Mouse (Mus musculus): ENCODE results near the gene Tmem88b.
A peak's percentile ranks its signal among the peaks of the same experiment; 100 is the strongest.

The Tmem88b gene

DNA sequence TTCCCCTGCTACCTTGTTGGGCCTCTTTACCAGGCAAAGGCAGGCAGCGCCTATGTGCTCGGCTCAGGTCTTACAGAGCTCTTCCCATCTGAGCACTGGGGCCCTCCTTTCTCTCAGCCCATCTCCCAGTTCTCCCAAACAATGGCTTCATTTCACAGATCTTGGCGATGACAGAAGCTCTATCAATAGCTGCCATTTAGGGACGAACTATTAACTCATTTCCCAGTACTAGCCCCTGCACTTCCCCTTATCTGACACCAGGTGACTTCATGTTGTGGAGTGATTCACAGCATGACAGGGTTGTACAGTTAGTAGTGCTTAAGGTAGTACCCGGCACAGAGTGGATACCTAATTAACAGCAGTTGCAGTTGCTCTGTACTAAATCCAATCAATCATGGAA is at the start of gene Tmem88b:
Gene Tmem88b (minus strand): TSS at position 56 of the 400 bp plus-strand sequence.
- peak; percentile 40 for DNase-seq (ENCODE audit: low read depth)

DNA sequence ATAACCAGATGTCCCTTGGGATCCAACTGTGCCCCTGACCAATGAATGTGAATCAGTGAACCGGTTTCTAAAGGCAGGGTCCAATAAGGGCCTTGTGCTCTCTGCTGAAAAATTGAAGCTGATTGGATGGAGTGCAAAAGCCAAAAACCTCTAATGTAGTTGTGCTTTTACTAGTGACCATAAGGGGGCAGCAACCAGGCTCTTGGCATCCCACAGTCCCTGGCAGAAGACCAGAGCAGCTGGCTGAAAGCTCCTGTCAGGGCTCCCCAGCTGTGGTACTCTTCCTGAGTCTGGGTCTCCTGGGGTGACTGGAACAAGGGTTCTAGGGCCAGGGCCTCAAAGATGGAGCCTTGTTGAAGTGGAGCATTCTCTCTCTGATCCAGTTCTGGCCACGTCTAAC is 48.2 kb upstream of the Tmem88b start:
- peak; percentile 68 for DNase-seq (ENCODE audit: low read depth)

DNA sequence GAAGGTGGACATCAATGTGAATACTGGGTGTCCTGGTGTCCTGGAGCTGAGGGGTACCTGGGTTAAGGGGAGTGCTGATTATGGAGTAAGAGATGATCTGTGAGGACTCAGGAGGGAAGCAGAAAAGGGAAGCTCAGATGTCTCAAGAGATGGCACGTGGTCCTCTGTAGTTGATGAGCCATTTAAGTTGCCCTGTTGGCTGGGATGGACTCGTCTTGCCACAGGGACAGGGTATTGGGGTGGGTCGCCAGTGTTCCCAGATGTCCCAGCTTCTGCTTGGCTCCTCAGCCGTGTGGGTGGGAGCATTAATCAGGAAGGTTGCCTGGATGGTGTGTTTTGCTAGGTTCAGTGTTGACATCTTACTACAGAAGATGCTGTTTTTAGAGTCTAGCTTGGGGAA is 47.6 kb upstream of the Tmem88b start:
- DNase-seq (ENCODE audit: low read depth): no peak

DNA sequence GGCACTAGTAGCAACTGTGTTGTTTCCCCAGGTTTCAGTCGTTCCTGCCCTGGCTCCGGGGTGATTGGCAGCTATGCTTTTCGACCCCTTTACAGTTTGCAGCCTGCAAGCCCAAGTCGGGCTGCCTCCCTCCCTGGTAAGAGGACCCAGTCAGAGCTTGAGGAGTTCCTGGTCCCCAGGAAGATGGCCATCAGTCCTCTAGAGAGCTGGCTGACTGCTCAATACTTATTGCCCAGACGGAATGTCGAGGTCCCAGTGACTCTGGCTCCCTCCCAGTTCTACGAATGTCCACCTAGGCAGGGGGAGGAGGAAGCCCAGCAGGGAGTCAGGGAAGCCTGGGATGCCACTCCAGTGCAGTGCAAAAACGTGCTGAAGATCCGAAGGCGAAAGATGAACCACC is 46.6 kb upstream of the Tmem88b start:
- no peak for DNase-seq (ENCODE audit: low read depth)

DNA sequence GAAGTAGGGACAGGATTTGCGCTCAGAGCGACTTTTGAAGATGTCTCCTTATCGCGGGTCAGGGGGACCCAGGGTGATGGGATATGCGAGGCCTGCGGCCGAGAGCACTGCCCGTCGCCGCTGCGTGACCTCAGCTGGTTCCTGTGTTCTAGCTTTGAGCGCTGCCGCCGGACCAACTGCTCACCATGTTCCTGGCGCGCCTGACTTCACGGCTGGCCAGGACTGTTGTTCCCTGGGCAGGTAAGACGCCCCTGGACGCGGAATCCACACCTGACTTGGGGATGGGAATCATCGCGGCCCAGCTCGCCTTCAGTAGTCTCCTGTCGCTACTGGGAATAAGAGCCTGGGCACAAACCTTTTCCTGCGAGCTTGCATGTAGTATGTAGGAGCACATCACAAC is 46.2 kb upstream of the Tmem88b start:
- DNase-seq (ENCODE audit: low read depth): no peak

DNA sequence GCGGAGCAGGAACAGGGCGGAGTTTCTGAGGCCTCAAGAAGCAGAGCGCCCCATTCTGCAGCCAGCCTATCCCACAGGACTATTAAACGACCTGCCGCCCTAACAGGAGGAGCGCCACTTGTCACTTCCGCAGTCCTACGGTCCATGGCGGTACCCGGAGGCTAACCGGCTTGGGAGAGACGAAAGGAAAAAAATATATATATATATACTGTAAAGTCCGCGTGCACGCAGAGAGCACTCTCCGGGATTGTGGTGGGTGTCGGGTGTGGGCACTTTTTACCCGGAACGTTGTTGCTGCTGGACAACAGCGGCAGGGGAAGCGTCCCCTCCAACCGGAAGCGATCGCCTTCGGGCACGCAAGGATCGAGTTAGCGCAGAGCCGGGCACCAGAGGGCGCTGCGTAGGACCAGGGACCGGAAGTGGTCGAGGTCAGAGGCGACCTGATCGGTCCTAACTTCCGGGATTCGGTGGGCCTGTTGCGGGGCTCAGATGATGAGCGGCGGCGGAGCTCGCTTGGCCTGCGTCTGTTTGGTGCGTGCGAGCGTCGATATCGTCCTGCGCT is 45.6 kb upstream of the Tmem88b start, which contains the start of gene Aurkaip1:
Gene Aurkaip1 (plus strand): TSS at position 68 of the 562 bp plus-strand sequence.
- DNase-seq (ENCODE audit: low read depth): peak; percentile 95

DNA sequence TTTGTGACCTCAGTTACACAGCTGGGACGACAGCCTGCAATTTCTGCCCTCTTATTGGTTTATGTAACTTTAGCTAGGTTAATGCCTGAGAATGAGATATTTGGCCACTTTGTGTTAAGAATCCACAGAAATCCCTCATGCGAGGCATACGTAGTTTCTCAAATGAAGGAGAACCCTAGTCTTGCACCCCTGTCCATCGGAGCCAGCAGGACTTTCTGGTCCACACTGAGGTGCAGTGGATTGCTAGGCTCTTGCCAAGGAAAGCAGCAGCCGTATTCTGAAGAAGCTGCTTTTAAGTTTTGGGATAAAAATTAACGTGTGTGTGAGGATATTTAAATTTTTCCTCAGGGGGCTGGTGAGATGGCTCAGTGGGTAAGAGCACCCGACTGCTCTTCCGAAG is 44.9 kb upstream of the Tmem88b start:
- DNase-seq (ENCODE audit: low read depth): no peak

DNA sequence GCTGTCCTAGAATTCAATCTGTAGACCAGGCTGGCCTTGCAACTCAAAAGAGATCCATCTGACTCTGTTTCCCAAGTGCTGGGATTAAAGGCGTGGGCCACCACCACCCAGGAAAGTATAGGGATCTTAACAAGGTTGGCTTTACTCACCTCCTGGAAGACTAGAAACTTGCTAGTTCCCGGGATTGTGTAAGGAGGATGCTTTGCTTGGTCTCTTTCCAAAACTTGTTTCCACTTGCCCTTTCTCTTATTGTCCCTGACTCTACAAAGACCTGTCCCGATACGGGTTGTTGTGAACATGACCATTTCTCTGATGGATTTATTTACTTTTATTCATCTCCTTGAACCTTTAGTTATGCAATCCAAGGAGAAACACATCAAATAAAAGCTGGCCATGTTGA is 44.2 kb upstream of the Tmem88b start:
- DNase-seq (ENCODE audit: low read depth): no peak

DNA sequence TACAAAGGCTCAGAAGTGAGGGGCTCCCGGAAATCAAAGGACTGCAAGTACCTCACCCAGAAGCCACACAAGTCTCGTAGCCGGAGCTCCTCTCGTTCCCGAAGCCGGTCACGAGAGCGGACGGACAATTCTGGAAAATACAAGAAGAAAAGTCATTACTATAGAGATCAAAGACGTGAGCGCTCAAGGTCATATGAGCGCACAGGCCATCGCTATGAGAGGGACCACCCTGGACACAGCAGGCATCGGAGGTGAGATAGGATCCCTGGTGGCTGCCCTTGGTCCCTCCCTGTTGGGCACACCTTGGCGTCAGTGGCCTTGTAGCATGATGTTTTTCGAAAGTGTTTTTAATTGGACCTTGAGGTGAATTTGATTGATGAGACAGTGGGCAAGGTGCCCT is 37.8 kb upstream of the Tmem88b start:
- DNase-seq (ENCODE audit: low read depth): no peak

DNA sequence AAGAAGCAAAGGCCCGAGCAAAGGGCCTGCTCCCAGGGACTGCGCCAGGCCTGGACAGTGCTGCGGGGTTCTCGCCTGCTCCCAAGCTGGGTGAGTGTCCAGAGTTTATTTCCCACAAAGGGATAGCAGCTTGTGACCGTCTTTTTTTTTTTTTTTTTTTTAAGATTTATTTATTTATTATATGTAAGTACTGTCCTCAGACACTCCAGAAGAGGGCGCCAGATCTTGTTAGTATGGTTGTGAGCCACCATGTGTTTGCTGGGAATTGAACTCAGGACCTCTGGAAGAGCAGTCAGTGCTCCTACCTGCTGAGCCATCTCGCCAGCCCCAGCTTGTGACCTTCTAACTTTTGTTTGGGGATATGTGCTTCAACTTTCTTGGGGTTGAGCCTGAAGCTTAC is 35.4 kb upstream of the Tmem88b start:
- DNase-seq (ENCODE audit: low read depth): no peak

DNA sequence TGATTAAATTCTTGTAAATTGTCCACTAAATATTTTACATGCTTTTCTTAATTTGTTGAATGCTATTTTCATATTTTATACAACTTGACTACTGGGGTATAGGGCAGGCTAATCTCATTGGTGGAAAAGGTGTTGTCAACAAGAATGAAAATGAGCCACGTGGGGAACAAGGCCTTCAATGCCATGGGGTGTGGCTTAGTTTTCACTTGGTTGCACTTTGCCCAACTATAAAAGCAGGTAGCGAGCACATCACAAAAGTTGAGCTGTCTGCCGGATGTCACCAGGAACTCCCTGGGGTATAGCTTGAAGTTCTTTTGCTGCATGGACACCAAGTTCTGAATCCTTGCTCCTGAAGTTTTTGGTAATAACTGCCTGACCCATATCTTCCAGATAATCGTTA is 31.9 kb upstream of the Tmem88b start:
- DNase-seq (ENCODE audit: low read depth): no peak

DNA sequence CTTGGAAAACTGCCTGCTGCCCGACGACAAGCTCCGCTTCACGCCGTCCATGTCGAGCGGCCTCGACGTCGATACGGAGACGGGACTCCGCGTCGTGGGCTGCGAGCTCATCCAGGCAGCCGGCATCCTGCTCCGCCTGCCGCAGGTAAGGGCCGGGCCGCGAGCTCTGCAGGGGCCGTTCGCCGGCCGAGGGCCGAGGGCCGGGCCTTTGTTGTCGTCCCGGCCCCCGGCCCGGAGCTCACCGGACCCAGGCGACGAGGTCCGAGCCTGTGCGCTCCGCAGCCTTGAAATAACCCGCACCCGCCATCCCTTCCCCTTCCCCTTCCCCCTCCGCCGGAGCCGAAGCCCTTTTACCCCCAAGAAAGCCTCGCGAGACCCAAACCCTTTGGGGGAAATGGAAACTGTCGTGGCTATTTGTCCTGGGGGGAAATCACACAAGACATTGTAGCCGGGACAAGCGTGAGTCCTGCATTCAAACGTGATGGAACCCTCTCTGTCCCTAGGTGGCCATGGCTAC is 27.0 kb upstream of the Tmem88b start:
- DNase-seq (ENCODE audit: low read depth): no peak

DNA sequence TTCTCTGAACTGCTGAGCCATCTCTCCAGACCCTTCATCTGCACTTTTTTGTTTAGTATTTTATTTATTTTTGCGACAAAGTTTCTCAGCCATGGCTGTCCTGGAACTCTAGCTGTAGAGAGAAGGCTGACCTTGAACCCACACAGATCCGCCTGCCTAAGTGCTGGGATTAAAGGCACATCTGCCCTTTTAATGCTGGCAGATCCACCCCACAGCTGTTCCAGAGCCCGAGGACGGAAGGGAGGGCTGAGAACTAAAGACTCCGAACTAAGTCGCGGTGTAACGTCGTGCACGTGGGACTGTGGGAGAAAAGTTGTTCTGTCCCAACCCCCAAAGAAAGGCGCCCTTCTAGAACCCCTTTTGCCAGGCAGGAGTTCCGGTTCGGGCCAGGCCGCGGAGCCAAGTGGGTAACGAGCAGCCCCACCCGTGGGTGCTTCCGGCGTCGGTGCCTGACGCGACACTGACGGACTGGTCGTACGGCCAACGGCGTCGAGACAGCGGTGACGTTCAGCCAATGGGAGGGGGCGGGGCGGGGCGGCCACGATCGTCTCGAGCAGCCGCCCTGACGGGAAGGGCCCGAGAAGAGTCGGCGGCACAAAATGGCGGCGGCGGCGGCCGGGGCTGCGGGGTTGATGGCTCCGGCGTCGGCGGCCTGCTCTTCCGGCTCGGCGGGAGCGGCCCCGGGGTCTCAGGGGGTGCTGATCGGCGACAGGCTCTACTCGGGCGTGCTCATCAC is 26.4 kb upstream of the Tmem88b start, which contains the start of gene Ccnl2:
Gene Ccnl2 (plus strand): TSS at position 561 of the 736 bp plus-strand sequence.
- peak; percentile 93 for DNase-seq (ENCODE audit: low read depth)

DNA sequence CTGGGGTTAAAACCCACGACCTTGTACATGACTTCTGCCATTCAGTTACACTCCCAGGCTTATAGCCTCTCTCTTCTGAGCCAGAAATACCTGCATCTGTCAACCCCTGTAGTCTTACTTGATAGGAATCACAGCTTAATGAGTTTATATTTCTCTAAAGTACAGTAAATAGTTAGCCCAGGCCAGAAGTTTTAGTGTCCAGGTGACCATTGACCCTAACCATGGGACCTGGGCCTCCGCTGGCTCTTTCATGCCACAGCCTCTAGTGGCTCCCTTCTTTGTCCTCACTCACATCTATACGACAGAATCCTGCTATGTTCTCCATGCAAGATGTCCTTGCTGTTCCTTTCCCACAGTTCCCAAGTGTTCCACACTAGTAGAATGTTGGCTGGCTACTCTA is 22.2 kb upstream of the Tmem88b start:
- DNase-seq (ENCODE audit: low read depth): no peak

DNA sequence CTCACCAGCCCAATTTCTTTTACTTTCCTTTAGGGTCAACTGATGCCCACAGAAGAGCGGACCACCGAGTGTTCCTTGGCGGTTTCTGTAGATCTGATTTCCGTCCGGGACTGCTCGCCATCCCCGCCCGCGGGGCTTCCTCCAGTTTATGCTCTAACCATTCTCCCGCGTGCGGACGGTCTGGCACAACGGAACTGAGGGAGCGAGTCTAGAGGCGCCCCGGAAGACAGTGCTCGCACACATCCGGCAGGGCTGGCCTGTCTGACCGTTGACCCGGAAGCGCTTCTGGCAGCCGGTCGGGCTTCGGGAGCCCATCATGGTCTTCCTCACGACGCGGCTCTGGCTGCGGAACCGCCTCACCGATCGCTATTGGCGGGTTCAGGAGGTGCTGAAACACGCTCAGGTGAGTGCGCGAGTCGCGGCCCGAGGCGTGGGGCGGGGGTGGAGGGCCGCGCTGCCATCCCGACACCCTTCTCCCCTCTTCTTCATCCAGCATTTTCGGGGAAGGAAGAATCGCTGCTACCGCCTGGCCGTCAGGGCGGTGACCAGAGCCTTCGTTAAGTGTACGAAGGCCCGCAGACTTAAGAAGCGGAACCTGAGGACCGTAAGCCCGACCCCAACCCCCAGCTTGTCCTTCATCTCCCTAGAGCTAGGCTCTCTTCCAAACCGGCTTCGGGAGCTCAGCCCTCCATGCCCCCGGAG is 17.8 kb upstream of the Tmem88b start:
- peak; percentile 95 for DNase-seq (ENCODE audit: low read depth)

DNA sequence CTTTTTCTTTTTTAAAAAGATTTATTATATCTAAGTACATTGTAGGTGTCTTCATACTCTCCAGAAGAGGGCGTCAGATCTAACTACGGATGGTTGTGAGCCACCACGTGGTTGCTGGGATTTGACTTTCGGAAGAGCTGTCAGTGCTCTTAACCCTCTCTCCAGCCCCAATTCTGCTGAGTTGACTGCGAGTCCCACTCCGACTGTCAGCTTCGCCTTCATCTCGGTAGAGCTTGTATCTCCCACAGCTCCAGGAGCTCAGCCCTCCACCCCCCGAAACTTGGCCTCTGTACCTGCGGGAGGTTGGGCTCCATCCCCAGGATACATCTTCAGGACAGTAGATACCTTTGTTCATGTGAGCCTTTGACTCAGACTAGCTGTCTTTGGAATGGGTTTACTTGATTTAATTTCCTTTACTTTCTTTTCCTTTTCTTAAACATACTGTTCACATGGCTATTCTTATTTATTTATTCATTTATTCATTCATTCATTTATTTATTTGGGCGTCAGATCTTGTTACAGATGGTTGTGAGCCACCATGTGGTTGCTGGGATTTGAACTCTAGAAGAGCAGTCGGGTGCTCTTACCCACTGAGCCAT is 17.2 kb upstream of the Tmem88b start, which contains the start of gene Mrpl20:
Gene Mrpl20 (plus strand): TSS at position 138 of the 599 bp plus-strand sequence.
- DNase-seq (ENCODE audit: low read depth): peak; percentile 42

DNA sequence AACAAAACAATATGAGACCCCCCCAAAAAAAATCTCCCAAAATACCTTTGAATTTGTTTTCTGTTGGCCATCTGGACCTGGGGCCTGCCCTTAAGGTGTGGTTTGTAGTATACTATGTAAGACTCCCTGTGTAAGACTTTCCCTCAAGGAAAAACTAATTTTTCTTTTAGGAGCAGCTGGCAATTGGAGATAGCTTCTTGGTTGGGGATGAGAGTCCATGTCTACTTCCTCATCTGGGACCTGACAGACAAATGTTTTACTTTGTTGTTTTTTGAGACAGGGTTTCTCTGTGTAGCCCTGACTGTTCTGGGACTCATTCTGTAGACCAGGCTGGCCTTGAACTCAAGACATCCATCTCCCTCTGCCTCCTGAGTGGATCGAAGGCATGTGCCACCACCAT is 16.4 kb upstream of the Tmem88b start:
- no peak for DNase-seq (ENCODE audit: low read depth)

DNA sequence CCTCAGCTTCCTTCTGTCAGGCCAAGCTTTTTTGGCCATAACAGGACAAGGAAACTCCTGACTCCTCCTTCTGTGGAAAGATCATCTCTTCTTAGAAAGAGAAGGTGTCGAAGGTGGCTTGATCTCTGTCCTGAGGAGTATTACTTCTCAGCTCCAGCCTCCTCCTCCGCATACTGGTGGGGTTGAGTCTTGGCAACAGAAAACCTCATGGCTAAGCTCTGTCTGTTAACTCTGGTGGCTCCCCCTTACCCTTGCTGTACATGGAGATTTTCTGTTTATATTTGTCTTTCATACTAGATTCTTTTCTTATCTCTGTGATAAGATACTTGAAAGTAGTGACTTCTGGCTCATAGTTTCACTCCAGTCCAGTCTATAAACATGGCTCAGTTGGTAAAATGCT is 8.1 kb upstream of the Tmem88b start:
- DNase-seq (ENCODE audit: low read depth): no peak

DNA sequence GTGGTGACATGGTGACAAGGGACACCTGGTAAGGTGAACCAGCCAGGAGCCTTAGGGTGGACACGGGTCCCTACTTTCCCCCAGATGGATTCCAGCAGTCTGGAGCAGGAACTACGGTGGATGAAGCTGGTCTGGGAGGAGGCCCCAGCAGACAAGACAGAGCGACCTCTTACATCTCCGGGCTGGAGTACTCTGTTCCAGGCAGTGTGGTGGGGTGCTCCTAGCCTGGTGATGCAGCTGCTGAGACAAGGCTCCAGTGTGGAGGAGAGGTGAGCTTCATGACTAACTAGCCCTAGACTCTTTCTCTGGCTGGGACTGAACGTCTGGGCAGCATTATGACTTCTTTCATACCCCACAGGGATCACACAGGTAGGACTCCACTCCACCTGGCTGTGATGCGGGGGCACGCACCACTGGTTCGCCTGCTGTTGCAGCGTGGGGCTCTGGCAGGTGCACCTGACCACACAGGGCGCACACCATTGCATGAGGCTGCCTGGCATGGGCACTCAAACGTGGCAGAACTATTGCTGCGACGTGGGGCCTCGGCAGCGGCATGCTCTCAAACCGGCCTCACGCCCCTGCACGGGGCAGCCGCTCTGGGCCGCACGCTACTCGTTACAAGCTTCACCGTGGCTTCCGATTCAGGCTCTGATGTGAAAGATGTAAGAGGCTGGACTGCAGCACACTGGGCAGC is 5.7 kb upstream of the Tmem88b start:
- DNase-seq (ENCODE audit: low read depth): no peak

DNA sequence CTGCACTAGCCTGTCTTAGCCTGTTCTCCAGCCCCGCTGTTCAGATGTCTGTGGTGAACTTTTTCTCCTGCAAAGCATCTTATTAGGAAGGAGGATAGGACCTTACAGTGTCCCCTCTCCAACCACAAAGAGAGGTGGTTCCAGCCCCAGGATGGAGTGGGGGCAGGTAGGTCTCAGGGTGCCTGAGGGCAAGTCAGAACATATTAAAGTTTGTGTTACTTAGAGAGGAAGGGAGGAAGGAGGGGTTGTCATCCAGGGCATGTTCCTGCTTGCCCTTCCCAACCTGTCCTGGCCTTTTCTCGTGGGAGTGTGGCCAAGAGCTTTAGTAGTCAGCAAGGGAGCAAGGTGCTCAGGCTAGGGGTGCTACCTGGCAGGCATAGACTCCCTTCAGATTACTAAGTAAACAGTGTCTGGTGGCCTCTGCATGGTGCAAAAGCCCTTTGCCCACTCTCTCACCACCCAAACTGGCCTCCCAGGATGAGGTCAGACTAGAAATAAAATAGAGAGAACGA is 5.0 kb upstream of the Tmem88b start:
- no peak for DNase-seq (ENCODE audit: low read depth)

DNA sequence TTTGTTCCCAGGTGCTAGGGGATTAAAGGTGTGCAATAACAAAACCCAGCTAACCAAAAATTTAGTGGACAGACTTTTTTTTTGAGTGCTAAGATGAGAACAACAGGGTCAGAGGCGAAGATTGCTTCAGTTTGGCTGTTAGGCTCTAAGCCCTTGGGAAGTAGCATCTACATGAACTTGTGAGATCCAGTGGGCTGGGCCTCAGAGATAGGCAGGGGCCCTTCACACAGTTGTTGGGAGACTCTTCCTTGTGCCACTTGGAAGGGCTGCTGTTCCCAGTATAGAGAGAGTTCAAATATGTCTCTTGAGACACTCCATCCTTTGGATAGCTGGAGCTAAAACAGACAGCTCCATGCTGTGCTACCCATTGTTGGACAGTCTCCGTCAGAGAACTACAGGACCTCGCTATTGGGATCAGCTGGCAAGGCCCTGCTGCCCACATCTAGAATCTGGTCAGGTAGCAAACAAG is 4.4 kb upstream of the Tmem88b start, which contains the start of gene Ankrd65:
Gene Ankrd65 (plus strand): TSS at position 419 of the 469 bp plus-strand sequence.
- no peak for DNase-seq (ENCODE audit: low read depth)

All from c-Kit-positive CD71-positive TER-119-negative erythroid progenitor cells, embryonic 14.5 days (primary cell).